In genomic region chr1:132410657-132411056, GRCm38 (mm10) we compare ENCODE assay signal across 24 mouse cellular contexts. TPM values are rescaled to one million over a fixed set of nuclear protein-coding genes. Genes with fewer than 3 reads are reported as not detected.
DNase-seq lines count a peak whose midpoint lies in the region; ATAC-seq and TF ChIP-seq lines count a peak whose summit lies in the region.
"Had no signal": no experiment of that assay in that cellular context is flagged by ENCODE, and none has a peak within 500 bp of the region (broad histone marks: within the 10 kb centered on the region; RNA-seq: fewer than 3 reads in every experiment).

No protein-coding gene starts in this region.

- no peak overlapping the region for H3K4me3 ChIP-seq in heart, embryonic 12.5 days
- H3K4me3 ChIP-seq in MEL (ENCODE audit: control insufficient read depth in 1 of 2, insufficient read depth in 1 of 2, low read depth in 2 of 2, low read length in 2 of 2), result no peak overlapping the region
- H3K4me3 ChIP-seq in liver, embryonic 16.5 days (ENCODE audit: low read depth, low read length), result no peak overlapping the region
- H3K4me3 ChIP-seq: forebrain, embryonic 13.5 days; heart, embryonic 15.5 days; hindbrain, embryonic 10.5 days; limb, embryonic 10.5 days; midbrain, embryonic 12.5 days had no signal

- no peak for TF ChIP-seq RAD21 in MEL (IDR thresholded peaks at IDR 0.05; ENCODE audit: low read depth, low read length)

- no peak overlapping the region for H3K4me2 ChIP-seq in heart, embryonic 12.5 days
- no peak overlapping the region for H3K4me2 ChIP-seq in liver, embryonic 16.5 days (ENCODE audit: low read depth, low read length)
- H3K4me2 ChIP-seq: forebrain, embryonic 13.5 days; heart, embryonic 15.5 days; lung, embryonic 14.5 days; midbrain, embryonic 12.5 days had no signal

- no peaks in the 10 kb centered on the region for H3K36me3 ChIP-seq in heart, embryonic 12.5 days
- peaks cover 0 to 9% of the 10 kb centered on the region in 2 experiments; a peak in 2 of 4 replicates for H3K36me3 ChIP-seq in MEL (ENCODE audit: control insufficient read depth in 1 of 2, insufficient read depth in 2 of 2, low read length in 2 of 2)
- no peaks in the 10 kb centered on the region for H3K36me3 ChIP-seq in liver, embryonic 16.5 days (ENCODE audit: control insufficient read depth, insufficient read depth)
- H3K36me3 ChIP-seq: heart, embryonic 15.5 days; hindbrain, embryonic 10.5 days; limb, embryonic 10.5 days; midbrain, embryonic 12.5 days had no signal

- H3K79me2 ChIP-seq in MEL (ENCODE audit: control insufficient read depth, insufficient read depth, low read length, poor library complexity), result no peaks in the 10 kb centered on the region

- no peaks in the 10 kb centered on the region for H3K4me1 ChIP-seq in heart, embryonic 12.5 days (replicated peaks)
- H3K4me1 ChIP-seq in MEL (ENCODE audit: control insufficient read depth in 1 of 2, insufficient read depth in 2 of 2, low read length in 2 of 2), result peaks cover 3 to 8% of the 10 kb centered on the region in 2 experiments; a peak in 2 of 4 replicates
- peaks cover 5% of the 10 kb centered on the region for H3K4me1 ChIP-seq in liver, embryonic 16.5 days (ENCODE audit: control insufficient read depth, low read depth, low read length)
- H3K4me1 ChIP-seq: forebrain, embryonic 13.5 days; heart, embryonic 15.5 days; limb, embryonic 10.5 days had no signal

- 0 out of 2 replicates have a peak, but pooled peaks cover 5% of the 10 kb centered on the region for H3K9me3 ChIP-seq in heart, embryonic 12.5 days (replicated peaks)
- H3K9me3 ChIP-seq in MEL (replicated peaks; ENCODE audit: insufficient read depth, low read length), result no peaks in the 10 kb centered on the region
- H3K9me3 ChIP-seq in liver, embryonic 16.5 days (replicated peaks; ENCODE audit: control insufficient read depth, low read length), result no peaks in the 10 kb centered on the region
- H3K9me3 ChIP-seq: forebrain, embryonic 13.5 days; heart, embryonic 15.5 days; limb, embryonic 10.5 days had no signal

- no peak for TF ChIP-seq POLR2A in MEL (IDR thresholded peaks at IDR 0.05; ENCODE audit: control insufficient read depth in 1 of 2, insufficient read depth in 1 of 2, low read depth in 1 of 2, low read length in 2 of 2, poor library complexity in 1 of 2)

- WGBS in heart, embryonic 12.5 days, result 68% methylated on average over 3 of the region's 3 CpGs
- WGBS in liver, embryonic 16.5 days (ENCODE audit: insufficient replicate concordance), result 46% methylated on average over 3 of the region's 3 CpGs

- TF ChIP-seq EP300 in MEL (IDR thresholded peaks at IDR 0.05; ENCODE audit: low read depth in 1 of 2, low read length in 2 of 2), result peak; percentile 23; a peak in 2 of 4 replicates

- DNase-seq in heart, postnatal 14 days, result no peak
- DNase-seq in MEL (ENCODE audit: low read depth, low spot score), result peak; percentile 72
- DNase-seq in left cerebral cortex, postnatal 14 days (ENCODE audit: low spot score in 2 of 2), result no peak
- no peak for DNase-seq in right cerebral cortex, adult 2 months (ENCODE audit: low spot score in 2 of 2)
- DNase-seq in left cerebral cortex, adult 11 months (ENCODE audit: low spot score), result no peak
- DNase-seq: adrenal gland, postnatal 10 days; cerebellum, adult 11-12 months; cerebellum, postnatal 25 days; gastrocnemius, postnatal 14 days; heart, adult 18-20 months; kidney, adult 18-20 months; kidney, postnatal 10 days; lung, embryonic 14.5 days; lung, postnatal 4 days; right cerebral cortex, adult 18-20 months; thymus, postnatal 36 days had no signal

- no peak overlapping the region for H3K27ac ChIP-seq in heart, embryonic 12.5 days (ENCODE audit: poor library complexity, severe bottlenecking)
- H3K27ac ChIP-seq in MEL (ENCODE audit: control insufficient read depth, low read depth, low read length), result 0 out of 2 replicates have a peak overlapping the region, but pooled peaks have one; percentile 34
- no peak overlapping the region for H3K27ac ChIP-seq in liver, embryonic 16.5 days (ENCODE audit: low read length)
- H3K27ac ChIP-seq: forebrain, embryonic 13.5 days; heart, embryonic 15.5 days; hindbrain, embryonic 10.5 days; limb, embryonic 10.5 days; midbrain, embryonic 12.5 days had no signal

- H3K9ac ChIP-seq in heart, embryonic 12.5 days, result no peak overlapping the region
- H3K9ac ChIP-seq in MEL (ENCODE audit: control insufficient read depth, low read depth, low read length, poor library complexity, severe bottlenecking), result no peak overlapping the region
- no peak overlapping the region for H3K9ac ChIP-seq in liver, embryonic 16.5 days (ENCODE audit: low read depth, low read length)
- H3K9ac ChIP-seq: forebrain, embryonic 13.5 days; heart, embryonic 15.5 days; lung, embryonic 14.5 days; midbrain, embryonic 12.5 days had no signal

- intact Hi-C loops in heart, postnatal 14 days (cut with DNase I), result no loop called here
- intact Hi-C loops in left cerebral cortex, postnatal 14 days (cut with DNase I), result no loop called here

- no peaks in the 10 kb centered on the region for H3K27me3 ChIP-seq in heart, embryonic 12.5 days (replicated peaks)
- H3K27me3 ChIP-seq in MEL (ENCODE audit: control insufficient read depth in 1 of 2, insufficient read depth in 2 of 2, low read length in 2 of 2), result no peaks in the 10 kb centered on the region
- no peaks in the 10 kb centered on the region for H3K27me3 ChIP-seq in liver, embryonic 16.5 days (ENCODE audit: control insufficient read depth, insufficient read depth, low read depth, low read length)
- H3K27me3 ChIP-seq: forebrain, embryonic 13.5 days; heart, embryonic 15.5 days; midbrain, embryonic 12.5 days had no signal

- peak; percentile 59 for ATAC-seq in heart, embryonic 12.5 days (ENCODE audit: insufficient number of reproducible peaks, low FRiP score)
- ATAC-seq in erythroblast, adult 5-6 weeks (replicated peaks; ENCODE audit: low FRiP score, poor library complexity, severe bottlenecking), result peak; percentile 91
- peak; percentile 73 for ATAC-seq in liver, embryonic 16.5 days (ENCODE audit: low read depth)
- ATAC-seq: forebrain, embryonic 13.5 days had no signal

- TF ChIP-seq CTCF in MEL (IDR thresholded peaks at IDR 0.05 in 2 of 3, conservative IDR thresholded peaks at IDR 0.05 in 1 of 3; ENCODE audit: control insufficient read depth in 1 of 3, insufficient read depth in 1 of 3, low read depth in 2 of 3, low read length in 3 of 3, poor library complexity in 1 of 3, severe bottlenecking in 1 of 3), result no peak

TF ChIP-seq in MEL, 35 proteins besides CTCF, POLR2A, EP300 and RAD21 (continues in another document):
- TF ChIP-seq GABPA (IDR thresholded peaks at IDR 0.05; ENCODE audit: low read depth, low read length) (peak; percentile 82), MAZ (IDR thresholded peaks at IDR 0.05; ENCODE audit: low read depth, low read length) (no peak), POLR2AphosphoS2 (IDR thresholded peaks at IDR 0.05; ENCODE audit: low read length) (no peak), MXI1 (IDR thresholded peaks at IDR 0.05; ENCODE audit: low read depth, low read length) (peak; percentile 25; the same call in 1 of the 2 replicates), HCFC1 (IDR thresholded peaks at IDR 0.05; ENCODE audit: low read depth, low read length) (peak; percentile 48; the same call in 1 of the 2 replicates), SIN3A (IDR thresholded peaks at IDR 0.05; ENCODE audit: low read length) (0 out of 2 replicates have a peak, but pooled peaks have one; percentile 29), POLR2AphosphoS5 (IDR thresholded peaks at IDR 0.05; ENCODE audit: borderline replicate concordance, low read depth, low read length) (no peak), TCF12 (IDR thresholded peaks at IDR 0.05; ENCODE audit: low read depth, low read length) (0 out of 2 replicates have a peak, but pooled peaks have one; percentile 27), ELF1 (IDR thresholded peaks at IDR 0.05; ENCODE audit: low read depth, low read length) (0 out of 2 replicates have a peak, but pooled peaks have one; percentile 21), NRF1 (IDR thresholded peaks at IDR 0.05; ENCODE audit: insufficient read depth, low read depth, low read length, poor library complexity, severe bottlenecking) (no peak), GATA1 (IDR thresholded peaks at IDR 0.05; ENCODE audit: low read depth, low read length) (peak; percentile 42; the same call in 1 of the 2 replicates), NELFE (IDR thresholded peaks at IDR 0.05; ENCODE audit: low read depth, low read length) (no peak), RCOR1 (IDR thresholded peaks at IDR 0.05; ENCODE audit: low read depth, low read length) (0 out of 2 replicates have a peak, but pooled peaks have one; percentile 17), ETS1 (IDR thresholded peaks at IDR 0.05; ENCODE audit: low read depth, low read length) (peak; percentile 55; the same call in 1 of the 2 replicates), ZMIZ1 (IDR thresholded peaks at IDR 0.05; ENCODE audit: low read depth, low read length) (no peak), BHLHE40 (IDR thresholded peaks at IDR 0.05; ENCODE audit: borderline replicate concordance, low read depth, low read length) (peak; percentile 39; the same call in 1 of the 2 replicates), USF1 (IDR thresholded peaks at IDR 0.05; ENCODE audit: low read depth, low read length) (no peak)

RNA-seq across cellular contexts. Expression of gene Dstyk, which starts 6.7 kb away (rescaled TPM):
- polyA plus RNA-seq in heart, embryonic 12.5 days (2016; fragmentation: Nextera tagmentation; extraction: Ambion mirVana), result 13.6 and 14.2 TPM in 2 replicates
- total RNA-seq in heart, postnatal 14 days (2021), result 10 to 100 TPM; 17.7 to 19.0 TPM
- 2.4 and 2.8 TPM in 2 replicates for total RNA-seq in MEL (2012; rRNA removed)
- polyA plus RNA-seq in MEL (2012; ENCODE audit: insufficient read depth in 1 of 2, insufficient read length in 2 of 2, low read depth in 1 of 2, low replicate concordance in 2 of 2, missing spikeins in 1 of 2), result 1 to 10 TPM in 1 of 2 experiments, not detected in 1; 4.5 TPM
- total RNA-seq in erythroblast, adult 5-6 weeks (2015; ENCODE audit: low replicate concordance), result 36.8 and 37.3 TPM in 2 replicates
- total RNA-seq in erythroblast, adult 5-6 weeks (2017; ENCODE audit: low replicate concordance), result 46.4 and 59.1 TPM in 2 replicates
- 4.4 and 5.0 TPM in 2 replicates for polyA plus RNA-seq in liver, embryonic 16.5 days (2015; fragmentation: Nextera tagmentation; extraction: Ambion mirVana)
- total RNA-seq in left cerebral cortex, postnatal 14 days (2021), result 10 to 100 TPM; 32.4 to 32.6 TPM

RNA-seq across cellular contexts. Expression of gene Tmcc2, which starts 19.6 kb away (rescaled TPM):
- 51.1 and 52.9 TPM in 2 replicates for polyA plus RNA-seq in heart, embryonic 12.5 days (2016; fragmentation: Nextera tagmentation; extraction: Ambion mirVana)
- 10 to 100 TPM; 14.8 to 15.4 TPM for total RNA-seq in heart, postnatal 14 days (2021)
- 4.6 and 7.2 TPM in 2 replicates for total RNA-seq in MEL (2012; rRNA removed)
- polyA plus RNA-seq in MEL (2012; ENCODE audit: insufficient read depth in 1 of 2, insufficient read length in 2 of 2, low read depth in 1 of 2, low replicate concordance in 2 of 2, missing spikeins in 1 of 2), result 1 to 10 TPM in 1 of 2 experiments, not detected in 1; 4.1 TPM
- 2,859 and 3,164 TPM in 2 replicates for total RNA-seq in erythroblast, adult 5-6 weeks (2015; ENCODE audit: low replicate concordance)
- total RNA-seq in erythroblast, adult 5-6 weeks (2017; ENCODE audit: low replicate concordance), result 5,593 and 6,096 TPM in 2 replicates
- 631 and 674 TPM in 2 replicates for polyA plus RNA-seq in liver, embryonic 16.5 days (2015; fragmentation: Nextera tagmentation; extraction: Ambion mirVana)
- 100 to 1,000 TPM; 128 to 132 TPM for total RNA-seq in left cerebral cortex, postnatal 14 days (2021)

Comparison
In these comparisons a context has a peak if more than half of its experiments do, and no peak if none do; other contexts are left out.
1. RNA of gene Tmcc2, which starts 19.6 kb away (total RNA-seq): 2,859 to 6,096 TPM in erythroblast, adult 5-6 weeks; 128 to 132 TPM in left cerebral cortex, postnatal 14 days, 14.8 to 15.4 TPM in heart, postnatal 14 days and 4.6 to 7.2 TPM in MEL; every median in the first group is over 10 times any median in the second.
2. Peak in every context shown above with its lines, with median percentiles within 50 percentile points of each other: ATAC-seq.